Mouse (Mus musculus) forebrain, embryonic 15.5 days (tissue): Measurements from ENCODE around the gene Kif5c. TPM values are rescaled to one million over a fixed set of nuclear protein-coding genes. Genes with fewer than 3 reads are reported as not detected.

Source experiments
- ATAC-seq: fragments of 200-750 bp; cut with Nextera tagmentation; replicated peaks from 2 replicates; pipeline ENCODE4 v1.8.0; 2017; ENCODE audit warnings: mild to moderate bottlenecking, moderate TSS enrichment, moderate library complexity
- H3K27ac ChIP-seq: fragments of 300-500 bp; sonication (generic); replicated peaks from 2 replicates; pipeline ENCODE4 v1.5.1; 2015; ENCODE audit warnings: mild to moderate bottlenecking, inconsistent platforms
- H3K27me3 ChIP-seq: fragments of 300-500 bp; sonication (generic); 2 replicates; pipeline ENCODE4 v1.6.1; 2015; ENCODE audit warnings: inconsistent platforms
- H3K36me3 ChIP-seq: fragments of 300-500 bp; sonication (generic); 2 replicates; pipeline ENCODE4 v1.6.1; 2015; ENCODE audit warnings: mild to moderate bottlenecking, inconsistent platforms
- H3K4me1 ChIP-seq: fragments of 300-500 bp; sonication (generic); 2 replicates; pipeline ENCODE4 v1.6.1; 2015; ENCODE audit warnings: inconsistent platforms
- H3K4me2 ChIP-seq: fragments of 300-500 bp; sonication (generic); replicated peaks from 2 replicates; pipeline ENCODE4 v1.6.1; 2015; ENCODE audit warnings: mild to moderate bottlenecking, inconsistent platforms
- H3K4me3 ChIP-seq: fragments of 300-500 bp; sonication (generic); 2 replicates; pipeline ENCODE4 v1.5.1; 2015; ENCODE audit warnings: mild to moderate bottlenecking, inconsistent platforms
- H3K9ac ChIP-seq: fragments of 300-500 bp; sonication (generic); replicated peaks from 2 replicates; pipeline ENCODE4 v1.6.1; 2015; ENCODE audit warnings: mild to moderate bottlenecking, inconsistent platforms
- H3K9me3 ChIP-seq: fragments of 300-500 bp; sonication (generic); 2 replicates; pipeline ENCODE4 v1.6.1; 2016; ENCODE audit warnings: inconsistent platforms
- WGBS: fragments of 180-500 bp; shearing (Covaris S2); methylation state at CpG from one replicate; pipeline ENCODE4 v1.1.7; 2015; ENCODE audit warnings: mixed read lengths; 5-methylcytosine and 5-hydroxymethylcytosine counted together
- polyA plus RNA-seq: library from polyadenylated mRNA; unstranded; fragments of >200 nt; fragmentation: Nextera tagmentation; extraction: Ambion mirVana; gene quantifications from 2 replicates; pipeline ENCODE4 v1.2.1, GENCODE M21; 2015

Gene Kif5c
- polyA plus RNA-seq, 1 experiment from 2014 or later = 171 TPM

DNA sequence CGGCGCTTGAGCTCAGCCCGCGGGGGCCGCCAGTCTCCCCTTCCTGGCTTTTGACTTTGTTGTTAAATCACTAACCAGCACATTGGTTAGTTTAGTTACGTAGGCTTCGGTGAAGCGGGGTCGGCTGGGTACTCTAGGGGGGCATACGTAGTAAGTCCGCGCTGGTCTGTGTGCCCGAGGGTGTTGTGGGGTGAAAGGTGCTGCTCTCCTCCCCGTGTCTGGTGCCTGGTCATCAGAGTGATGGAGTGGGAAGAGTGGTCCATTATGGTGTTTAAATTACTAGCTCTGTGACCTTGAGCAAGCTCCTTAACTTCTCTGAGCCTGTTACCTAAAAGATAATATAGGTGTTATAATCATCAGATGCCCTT, 168.9 kb downstream of the Kif5c start:
- peak overlapping the region; percentile 97 for H3K4me2 ChIP-seq
- WGBS = 1% methylated on average over 14 of the region's 14 CpGs
- peaks cover 14% of the 10 kb centered on the region for H3K4me1 ChIP-seq
- H3K27me3 ChIP-seq = 0 out of 2 replicates have a peak, but pooled peaks cover 3% of the 10 kb centered on the region
- no peaks in the 10 kb centered on the region for H3K9me3 ChIP-seq
- ATAC-seq = peak; percentile 48
- peak overlapping the region; percentile 62 for H3K9ac ChIP-seq
- peak overlapping the region; percentile 60 for H3K4me3 ChIP-seq
- H3K36me3 ChIP-seq = no peaks in the 10 kb centered on the region
- H3K27ac ChIP-seq = no peak overlapping the region

DNA sequence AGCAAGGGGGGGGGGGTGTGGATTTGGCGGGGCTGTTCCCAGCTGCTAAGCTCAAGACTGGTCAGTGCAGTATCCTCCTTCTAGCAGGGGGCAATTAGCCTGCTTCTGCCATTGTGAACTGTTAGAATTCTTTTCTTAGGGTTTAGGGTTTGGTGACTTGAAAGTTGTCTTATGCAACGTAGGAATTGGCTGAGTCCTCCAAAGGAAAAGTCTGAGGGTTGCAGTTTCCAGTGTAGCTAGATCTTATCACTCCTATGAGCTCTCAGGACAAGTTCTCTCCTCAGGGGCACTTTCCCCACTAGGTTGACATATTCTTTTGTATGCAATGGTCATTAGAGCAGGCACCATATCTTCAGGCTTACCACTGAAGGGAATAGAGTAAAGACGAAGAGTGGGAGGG, 169.5 kb downstream of the Kif5c start:
- 0 out of 2 replicates have a peak, but pooled peaks cover 3% of the 10 kb centered on the region for H3K27me3 ChIP-seq
- no peaks in the 10 kb centered on the region for H3K9me3 ChIP-seq
- WGBS = 12% methylated on average over 3 of the region's 3 CpGs
- H3K4me1 ChIP-seq = peaks cover 14% of the 10 kb centered on the region
- no peak; the same call in 1 of the 2 replicates for ATAC-seq
- no peak overlapping the region for H3K27ac ChIP-seq
- peak overlapping the region; percentile 97 for H3K4me2 ChIP-seq
- no peak overlapping the region for H3K9ac ChIP-seq
- H3K4me3 ChIP-seq = no peak overlapping the region
- no peaks in the 10 kb centered on the region for H3K36me3 ChIP-seq

DNA sequence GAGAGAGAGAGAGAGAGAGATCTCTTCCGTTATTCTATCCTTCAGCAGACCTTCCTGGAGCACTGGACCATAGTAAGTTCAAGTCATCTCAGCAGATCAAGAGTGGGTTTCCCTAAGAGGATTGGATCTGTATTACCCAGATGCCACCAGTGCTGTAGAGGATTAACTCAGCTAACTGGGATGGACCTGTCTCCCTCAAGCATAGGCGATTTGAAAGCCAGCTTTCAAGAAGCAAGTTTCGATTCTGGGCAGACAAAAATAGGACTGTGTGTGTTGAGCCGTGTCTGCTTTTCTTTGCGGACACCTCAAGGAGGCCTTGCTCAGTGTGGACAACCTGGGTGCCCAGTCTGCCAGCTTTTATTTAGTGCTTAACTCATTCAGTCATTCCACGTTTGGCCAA, 170.0 kb downstream of the Kif5c start:
- Histone ChIP-seq H3K27me3 (0 out of 2 replicates have a peak, but pooled peaks cover 3% of the 10 kb centered on the region), H3K4me2 (no peak overlapping the region), H3K36me3 (no peaks in the 10 kb centered on the region), H3K4me3 (no peak overlapping the region), H3K9me3 (no peaks in the 10 kb centered on the region), H3K9ac (no peak overlapping the region), H3K27ac (no peak overlapping the region), H3K4me1 (peaks cover 14% of the 10 kb centered on the region)
- ATAC-seq = no peak
- WGBS = 77% methylated on average over 6 of the region's 6 CpGs

DNA sequence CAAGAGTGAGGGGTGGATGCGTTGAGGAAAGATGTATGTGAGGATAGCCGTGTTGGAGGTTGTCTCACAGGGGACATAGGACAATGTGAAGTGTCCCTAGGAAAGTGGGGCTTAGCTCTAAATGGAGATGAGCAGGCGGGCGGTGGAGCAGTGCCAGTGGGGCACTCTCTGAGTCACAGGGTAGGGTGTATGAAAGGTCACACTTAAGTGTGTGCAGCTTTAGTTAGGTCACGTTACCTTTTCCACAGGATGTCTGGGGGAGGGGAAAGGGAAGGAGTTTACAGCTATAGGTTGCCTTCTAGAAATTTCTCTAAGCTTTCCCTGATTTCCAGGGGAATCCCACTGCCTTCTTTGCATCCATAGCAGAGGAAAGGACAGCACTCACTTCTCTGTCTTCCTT, 170.4 kb downstream of the Kif5c start:
- 76% methylated on average over 5 of the region's 5 CpGs for WGBS

DNA sequence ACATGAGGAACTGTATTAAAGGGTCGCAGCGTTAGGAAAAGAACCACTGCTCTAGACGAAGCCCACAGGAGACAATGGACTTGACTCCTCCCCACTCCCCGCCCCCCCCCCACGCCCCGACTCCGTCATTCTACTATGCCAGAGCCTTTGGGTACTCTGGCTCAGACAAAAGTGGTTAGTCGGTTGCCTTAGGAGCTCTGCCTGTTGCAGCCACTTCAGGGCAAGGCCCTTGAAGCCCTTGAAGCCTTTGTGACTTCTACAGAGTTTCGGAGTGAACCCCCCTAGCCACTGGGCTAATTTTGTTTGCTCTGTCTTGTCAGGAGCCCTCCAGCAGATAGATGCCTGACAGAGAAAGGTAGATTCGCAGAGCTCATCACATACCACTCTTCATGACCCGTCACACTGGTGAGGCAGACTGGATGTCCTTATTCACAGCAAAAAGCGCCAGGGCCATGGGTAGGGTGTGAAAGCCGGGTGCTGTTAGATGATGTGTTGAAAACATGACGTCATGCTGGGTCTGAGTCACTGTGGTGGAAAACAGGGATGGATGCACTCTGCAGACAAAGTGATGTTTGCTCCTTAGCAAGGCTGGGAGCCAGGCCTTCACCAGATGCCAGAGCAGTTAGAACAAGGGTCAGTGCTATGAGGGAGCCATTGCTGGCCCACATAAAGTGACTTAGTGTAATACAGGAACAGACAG, 178.5 kb downstream of the Kif5c start:
- Histone ChIP-seq H3K4me1 (no peaks in the 10 kb centered on the region), H3K4me2 (no peak overlapping the region), H3K9ac (no peak overlapping the region), H3K27ac (no peak overlapping the region), H3K36me3 (no peaks in the 10 kb centered on the region), H3K4me3 (no peak overlapping the region), H3K27me3 (no peaks in the 10 kb centered on the region), H3K9me3 (no peaks in the 10 kb centered on the region)
- ATAC-seq = no peak
- 60% methylated on average over 14 of the region's 14 CpGs for WGBS

More for the DNA sequence above, 170.4 kb downstream of the Kif5c start:
- peaks cover 14% of the 10 kb centered on the region for H3K4me1 ChIP-seq
- H3K4me3 ChIP-seq = no peak overlapping the region
- H3K36me3 ChIP-seq = no peaks in the 10 kb centered on the region
- H3K27ac ChIP-seq = no peak overlapping the region
- H3K27me3 ChIP-seq = 0 out of 2 replicates have a peak, but pooled peaks cover 3% of the 10 kb centered on the region
- no peak overlapping the region for H3K9ac ChIP-seq
- H3K9me3 ChIP-seq = no peaks in the 10 kb centered on the region
- no peak overlapping the region for H3K4me2 ChIP-seq
- no peak for ATAC-seq

DNA sequence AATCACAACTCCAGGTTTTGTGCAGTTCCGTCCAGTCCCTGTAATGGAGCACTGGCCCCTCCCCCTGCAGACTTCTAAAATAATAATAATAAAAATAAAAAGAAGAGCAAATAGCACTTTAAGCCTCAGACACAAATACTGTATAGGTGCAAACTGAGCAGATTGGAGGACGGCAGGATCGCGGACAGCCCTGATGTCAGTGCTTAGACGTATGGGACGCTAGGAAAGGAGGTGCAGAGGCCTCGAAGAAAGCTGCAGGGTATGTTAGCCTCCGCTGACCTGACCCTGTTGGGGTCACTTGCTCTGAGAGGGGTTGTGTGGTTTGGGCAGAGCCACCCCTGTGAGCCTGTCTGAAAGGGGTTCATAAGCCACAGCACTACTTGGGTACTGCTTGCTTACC, 185.3 kb downstream of the Kif5c start:
- Histone ChIP-seq H3K9ac (no peak overlapping the region), H3K27me3 (no peaks in the 10 kb centered on the region), H3K4me3 (no peak overlapping the region), H3K9me3 (no peaks in the 10 kb centered on the region), H3K36me3 (no peaks in the 10 kb centered on the region), H3K4me1 (no peaks in the 10 kb centered on the region), H3K27ac (no peak overlapping the region), H3K4me2 (no peak overlapping the region)
- ATAC-seq = no peak
- 83% methylated on average over 8 of the region's 8 CpGs for WGBS

DNA sequence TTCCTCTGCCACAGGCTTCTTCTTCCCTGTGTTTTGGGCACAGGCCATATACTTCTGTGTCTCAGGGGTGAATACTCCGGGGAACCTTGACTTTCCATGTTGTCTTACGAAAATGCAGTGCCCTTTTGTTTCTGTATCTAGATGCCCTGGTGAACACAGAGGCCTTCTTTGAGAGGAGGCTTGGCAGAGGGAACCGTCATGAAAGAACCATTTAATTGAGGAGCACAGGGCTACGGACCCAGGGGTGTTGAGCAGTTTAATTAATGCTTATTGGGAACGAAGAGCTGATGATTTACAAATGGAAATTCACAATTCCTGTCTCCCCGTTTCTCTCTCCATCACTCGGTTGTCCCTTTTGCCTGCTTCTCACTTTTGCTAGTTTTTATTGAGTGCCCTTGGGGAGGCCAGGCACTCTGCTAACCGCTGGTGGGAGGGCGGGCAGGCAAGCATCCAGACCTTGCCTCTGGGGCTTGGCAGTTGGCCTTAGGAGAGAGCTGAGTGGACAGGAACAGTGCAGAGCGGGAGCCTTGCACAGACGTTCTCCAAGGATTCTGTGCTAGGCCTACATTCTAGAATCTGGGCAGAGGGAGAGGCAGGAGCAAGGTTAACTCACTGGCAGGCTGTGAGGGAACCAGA, 186.8 kb downstream of the Kif5c start:
- H3K27me3 ChIP-seq = no peaks in the 10 kb centered on the region
- no peak overlapping the region for H3K9ac ChIP-seq
- no peak overlapping the region for H3K27ac ChIP-seq
- no peaks in the 10 kb centered on the region for H3K36me3 ChIP-seq
- 51% methylated on average over 11 of the region's 11 CpGs for WGBS
- H3K4me3 ChIP-seq = no peak overlapping the region
- ATAC-seq = no peak
- no peak overlapping the region for H3K4me2 ChIP-seq
- no peaks in the 10 kb centered on the region for H3K4me1 ChIP-seq
- H3K9me3 ChIP-seq = no peaks in the 10 kb centered on the region

DNA sequence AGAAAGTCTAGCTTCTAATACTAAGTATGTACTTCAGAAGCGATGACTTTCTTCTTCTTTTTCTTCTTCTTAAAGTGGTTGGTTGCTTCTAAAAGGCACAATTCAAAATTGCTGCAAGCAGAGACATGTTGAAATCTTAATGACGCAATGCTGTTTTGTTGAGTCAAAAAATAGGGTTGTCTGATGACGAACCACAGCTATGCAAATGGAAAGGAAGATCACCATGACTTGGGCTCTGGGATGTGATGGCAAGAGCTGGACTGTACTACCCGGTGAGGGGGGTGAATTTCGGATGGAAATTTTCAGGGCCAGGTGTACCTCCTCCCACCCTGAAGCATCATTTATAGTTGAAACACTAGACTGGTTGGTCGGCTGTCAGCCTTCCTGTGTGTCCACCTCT, 190.4 kb downstream of the Kif5c start:
- ATAC-seq = no peak
- WGBS = 96% methylated on average over 6 of the region's 6 CpGs
- H3K9me3 ChIP-seq = no peaks in the 10 kb centered on the region
- no peaks in the 10 kb centered on the region for H3K36me3 ChIP-seq
- no peak overlapping the region for H3K4me2 ChIP-seq
- peaks cover 12% of the 10 kb centered on the region for H3K4me1 ChIP-seq
- H3K4me3 ChIP-seq = no peak overlapping the region
- H3K27ac ChIP-seq = no peak overlapping the region
- no peaks in the 10 kb centered on the region for H3K27me3 ChIP-seq
- no peak overlapping the region for H3K9ac ChIP-seq

DNA sequence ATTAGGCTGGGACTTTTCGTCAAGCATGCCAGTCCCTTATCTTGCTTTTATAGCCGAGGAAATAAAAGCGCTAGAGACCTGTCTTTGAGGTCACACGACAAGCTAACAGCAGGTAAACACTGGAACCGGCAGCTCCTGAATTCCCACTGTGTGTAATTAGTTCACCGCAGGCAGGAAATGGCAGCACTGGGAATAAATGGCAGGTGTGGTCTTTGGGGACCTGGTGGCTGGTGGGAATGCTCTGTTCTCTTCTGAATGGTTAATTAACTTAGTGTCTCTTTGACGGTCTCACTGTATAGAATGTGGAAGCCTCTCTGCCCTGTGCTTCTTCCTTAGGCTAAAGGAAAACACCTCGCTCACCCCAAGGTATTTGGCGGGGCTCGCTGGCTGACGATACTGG, 192.3 kb downstream of the Kif5c start:
- WGBS = 15% methylated on average over 11 of the region's 11 CpGs
- Histone ChIP-seq H3K4me2 (no peak overlapping the region), H3K27ac (no peak overlapping the region), H3K27me3 (no peaks in the 10 kb centered on the region), H3K4me3 (no peak overlapping the region), H3K36me3 (no peaks in the 10 kb centered on the region), H3K9ac (no peak overlapping the region), H3K9me3 (no peaks in the 10 kb centered on the region), H3K4me1 (peaks cover 12% of the 10 kb centered on the region)
- no peak for ATAC-seq

DNA sequence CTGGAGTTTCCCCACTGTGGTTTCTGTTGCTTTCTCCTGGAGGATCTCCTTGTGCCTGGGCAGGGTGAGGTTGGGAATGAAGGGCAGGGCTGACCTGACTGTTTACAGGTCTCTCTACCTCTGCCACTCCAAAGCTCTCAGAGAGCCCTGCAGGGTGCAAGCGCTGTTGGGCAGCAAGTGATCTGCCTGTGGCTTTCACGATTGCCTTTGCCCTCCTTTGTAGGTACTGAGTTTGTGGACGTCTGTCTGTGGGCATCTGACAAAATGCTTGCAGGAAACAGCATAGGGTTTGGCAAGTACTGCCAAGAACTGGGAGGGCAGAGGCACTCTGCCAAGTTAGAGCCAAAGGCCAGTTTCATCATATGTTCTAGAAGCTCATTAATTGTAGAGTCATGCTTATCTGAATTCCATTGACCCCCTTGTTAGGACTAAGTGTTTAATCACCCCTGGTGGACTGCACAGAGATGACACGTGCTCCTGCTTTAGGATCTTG, 192.8 kb downstream of the Kif5c start:
- Histone ChIP-seq H3K9ac (no peak overlapping the region), H3K27me3 (no peaks in the 10 kb centered on the region), H3K4me1 (peaks cover 12% of the 10 kb centered on the region), H3K36me3 (no peaks in the 10 kb centered on the region), H3K4me2 (no peak overlapping the region), H3K9me3 (no peaks in the 10 kb centered on the region), H3K27ac (no peak overlapping the region), H3K4me3 (no peak overlapping the region)
- WGBS = 13% methylated on average over 4 of the region's 4 CpGs
- no peak for ATAC-seq

DNA sequence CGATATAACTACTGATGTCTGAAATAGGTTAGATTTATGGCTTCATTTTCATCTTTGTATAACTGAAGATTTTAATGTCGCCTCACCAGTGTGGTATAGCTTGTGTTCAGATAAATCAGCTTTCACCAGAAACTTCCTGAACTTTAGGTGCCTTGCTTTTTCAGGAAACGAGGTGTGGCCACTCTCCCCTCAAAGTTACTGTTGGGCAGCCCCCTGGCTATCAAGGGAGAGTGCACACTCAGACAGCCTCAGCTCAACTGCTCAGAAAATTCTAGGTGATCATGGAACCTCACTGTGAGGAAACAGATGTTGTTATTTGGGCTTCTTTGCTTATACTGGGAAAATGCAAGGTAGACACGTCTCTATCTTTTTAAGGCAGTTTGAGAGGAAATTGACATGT, 194.1 kb downstream of the Kif5c start:
- Histone ChIP-seq H3K27ac (no peak overlapping the region), H3K4me1 (peaks cover 12% of the 10 kb centered on the region), H3K27me3 (no peaks in the 10 kb centered on the region), H3K9ac (no peak overlapping the region), H3K9me3 (no peaks in the 10 kb centered on the region), H3K4me2 (no peak overlapping the region), H3K36me3 (no peaks in the 10 kb centered on the region), H3K4me3 (no peak overlapping the region)
- 83% methylated on average over 4 of the region's 4 CpGs for WGBS
- ATAC-seq = no peak

DNA sequence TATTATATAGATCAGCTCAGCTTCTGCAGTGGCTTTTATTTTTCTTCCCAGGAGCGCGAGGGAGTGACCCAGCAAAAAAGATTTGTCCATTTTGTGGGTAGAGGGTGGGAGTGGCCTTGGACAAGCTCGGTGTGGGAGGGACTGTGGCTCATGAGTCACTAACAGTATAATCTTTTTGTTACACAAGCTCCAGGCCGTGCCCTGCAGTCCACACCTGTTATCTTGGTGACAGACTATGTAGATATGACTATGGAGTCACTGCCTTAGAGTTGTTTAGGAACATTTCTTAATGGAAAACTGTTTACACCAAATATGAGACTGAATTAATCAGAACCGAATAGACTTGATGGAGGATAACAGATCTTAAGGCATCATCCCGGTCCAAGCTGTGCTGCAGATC, 194.9 kb downstream of the Kif5c start:
- H3K36me3 ChIP-seq = no peaks in the 10 kb centered on the region
- no peak overlapping the region for H3K4me2 ChIP-seq
- peaks cover 12% of the 10 kb centered on the region for H3K4me1 ChIP-seq
- H3K4me3 ChIP-seq = no peak overlapping the region
- no peaks in the 10 kb centered on the region for H3K9me3 ChIP-seq
- no peak overlapping the region for H3K9ac ChIP-seq
- no peak overlapping the region for H3K27ac ChIP-seq
- WGBS = 83% methylated on average over 6 of the region's 6 CpGs
- no peaks in the 10 kb centered on the region for H3K27me3 ChIP-seq
- ATAC-seq = no peak
